Comparison of ENCODE assay signal across 9 mouse cellular contexts in the genomic region with DNA sequence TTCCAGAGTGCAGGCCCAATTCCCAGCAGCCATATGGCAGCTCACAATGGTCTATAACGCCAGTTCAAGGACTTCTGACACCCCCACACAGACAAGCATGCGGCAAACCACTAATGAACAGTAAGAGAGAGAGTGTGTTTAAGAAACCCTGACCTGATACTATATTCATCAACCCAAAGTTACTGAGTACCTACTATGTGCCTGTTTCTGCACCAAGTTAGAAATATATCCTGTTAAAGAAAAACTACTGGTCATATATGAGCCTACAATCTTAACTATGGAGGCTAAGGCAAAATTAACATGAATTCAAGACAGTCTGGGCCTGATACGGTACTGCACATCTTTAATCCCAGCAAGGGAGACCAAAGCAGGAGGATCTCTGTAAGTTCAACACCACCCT. TPM values are rescaled to one million over a fixed set of nuclear protein-coding genes. Genes with fewer than 3 reads are reported as not detected.
DNase-seq lines count a peak whose midpoint lies in the region; ATAC-seq and TF ChIP-seq lines count a peak whose summit lies in the region.
"Had no signal": no experiment of that assay in that cellular context is flagged by ENCODE, and none has a peak within 500 bp of the region (broad histone marks: within the 10 kb centered on the region; RNA-seq: fewer than 3 reads in every experiment).

No protein-coding gene starts in this region.

- TF ChIP-seq POLR2A in testis, adult 2 months (IDR thresholded peaks at IDR 0.05; ENCODE audit: control insufficient read depth, low read depth, low read length), result no peak

- H3K9ac ChIP-seq in forebrain, embryonic 16.5 days (replicated peaks; ENCODE audit: low read depth, low read length), result peak overlapping the region; percentile 73; the same call in 1 of the 2 replicates
- peak overlapping the region; percentile 95 for H3K9ac ChIP-seq in liver, embryonic 14.5 days (replicated peaks)

- H3K4me3 ChIP-seq in testis, adult 2 months (ENCODE audit: control insufficient read depth, low read depth, low read length), result peak overlapping the region; percentile 97
- H3K4me3 ChIP-seq in forebrain, embryonic 16.5 days (replicated peaks; ENCODE audit: low read length), result peak overlapping the region; percentile 62
- peak overlapping the region; percentile 61 to 92 for H3K4me3 ChIP-seq in liver, embryonic 14.5 days (ENCODE audit: insufficient read depth in 1 of 2, low read depth in 2 of 2, low read length in 2 of 2)

- peak overlapping the region; percentile 97 for H3K27ac ChIP-seq in testis, adult 2 months (ENCODE audit: control insufficient read depth, insufficient read depth, low read depth, low read length)
- no peak overlapping the region for H3K27ac ChIP-seq in forebrain, embryonic 16.5 days (ENCODE audit: low read length)
- no peak overlapping the region for H3K27ac ChIP-seq in liver, embryonic 14.5 days

- H3K4me2 ChIP-seq in forebrain, embryonic 16.5 days (ENCODE audit: low read length), result peak overlapping the region; percentile 82
- peak overlapping the region; percentile 91 for H3K4me2 ChIP-seq in liver, embryonic 14.5 days (ENCODE audit: low read depth)

- no peaks in the 10 kb centered on the region for H3K27me3 ChIP-seq in testis, adult 2 months (ENCODE audit: control insufficient read depth, insufficient read depth, low read length)
- H3K27me3 ChIP-seq in forebrain, embryonic 16.5 days (replicated peaks; ENCODE audit: control insufficient read depth, insufficient read depth, low read length), result no peaks in the 10 kb centered on the region
- no peaks in the 10 kb centered on the region for H3K27me3 ChIP-seq in liver, embryonic 14.5 days (ENCODE audit: control insufficient read depth, insufficient read depth, low read length)

- TF ChIP-seq EP300 in liver, embryonic 14.5 days (IDR thresholded peaks at IDR 0.05; ENCODE audit: low read depth), result no peak

- no peak for DNase-seq in testis, postnatal 10 days (ENCODE audit: low spot score)
- no peak for DNase-seq in liver, embryonic 14.5 days (ENCODE audit: low read depth in 3 of 3, low spot score in 3 of 3)
- DNase-seq in urinary bladder, postnatal 36 days (ENCODE audit: low spot score in 2 of 2), result no peak
- no peak for DNase-seq in left cerebral cortex, adult 9 months (ENCODE audit: low spot score in 2 of 2)
- no peak for DNase-seq in layer of hippocampus, adult 9-10 months (ENCODE audit: low spot score)
- DNase-seq: lung, adult 18-20 months had no signal

- 66% methylated on average over 3 of the region's 3 CpGs for WGBS in forebrain, embryonic 16.5 days
- WGBS in liver, embryonic 14.5 days (ENCODE audit: insufficient replicate concordance), result 77% methylated on average over 3 of the region's 3 CpGs

- ATAC-seq in forebrain, embryonic 16.5 days, result no peak
- no peak for ATAC-seq in liver, embryonic 14.5 days (ENCODE audit: insufficient read depth)

- H3K36me3 ChIP-seq in testis, adult 2 months (ENCODE audit: control insufficient read depth, insufficient read depth, low read length), result no peaks in the 10 kb centered on the region
- no peaks in the 10 kb centered on the region for H3K36me3 ChIP-seq in forebrain, embryonic 16.5 days (ENCODE audit: control insufficient read depth, insufficient read depth)
- H3K36me3 ChIP-seq in liver, embryonic 14.5 days (replicated peaks; ENCODE audit: control insufficient read depth, insufficient read depth, low read depth), result peaks cover 2% of the 10 kb centered on the region; the same call in 1 of the 2 replicates

- TF ChIP-seq CTCF in testis, adult 2 months (IDR thresholded peaks at IDR 0.05; ENCODE audit: control insufficient read depth, insufficient read depth, insufficient replicate concordance, low read depth, low read length), result no peak
- TF ChIP-seq CTCF in liver, embryonic 14.5 days (IDR thresholded peaks at IDR 0.05; ENCODE audit: low read depth), result no peak

- no peaks in the 10 kb centered on the region for H3K9me3 ChIP-seq in forebrain, embryonic 16.5 days (ENCODE audit: control insufficient read depth, low read length)
- H3K9me3 ChIP-seq in liver, embryonic 14.5 days (ENCODE audit: control insufficient read depth, low read length), result no peaks in the 10 kb centered on the region

- peaks cover 6% of the 10 kb centered on the region for H3K4me1 ChIP-seq in testis, adult 2 months (ENCODE audit: control insufficient read depth, insufficient read depth, low read length)
- H3K4me1 ChIP-seq in forebrain, embryonic 16.5 days (replicated peaks; ENCODE audit: control insufficient read depth, insufficient read depth, low read length), result peaks cover 14% of the 10 kb centered on the region
- H3K4me1 ChIP-seq in liver, embryonic 14.5 days (replicated peaks; ENCODE audit: control insufficient read depth in 2 of 2, insufficient read depth in 2 of 2, low read length in 1 of 2), result peaks cover 24 to 26% of the 10 kb centered on the region in 2 experiments

RNA-seq across cellular contexts. Expression of a gene that starts 1.3 kb away (rescaled TPM):
- polyA plus RNA-seq in testis, adult 2 months (2012; rRNA removed), result 110 and 114 TPM in 2 replicates
- 20.1 and 21.5 TPM in 2 replicates for polyA plus RNA-seq in forebrain, embryonic 16.5 days (2015; fragmentation: Nextera tagmentation; extraction: Ambion mirVana)
- 14.2 and 16.9 TPM in 2 replicates for polyA plus RNA-seq in liver, embryonic 14.5 days (2012; rRNA removed)
- 30.2 and 35.2 TPM in 2 replicates for polyA plus RNA-seq in liver, embryonic 14.5 days (2014; fragmentation: Nextera tagmentation; extraction: Ambion mirVana)

RNA-seq across cellular contexts. Expression of a gene that starts 17.2 kb away (rescaled TPM):
- not detected in 2 replicates for polyA plus RNA-seq in testis, adult 2 months (2012; rRNA removed)
- not detected in 2 replicates for polyA plus RNA-seq in forebrain, embryonic 16.5 days (2015; fragmentation: Nextera tagmentation; extraction: Ambion mirVana)
- not detected in 2 replicates for polyA plus RNA-seq in liver, embryonic 14.5 days (2012; rRNA removed)
- not detected in 2 replicates for polyA plus RNA-seq in liver, embryonic 14.5 days (2014; fragmentation: Nextera tagmentation; extraction: Ambion mirVana)
- polyA plus RNA-seq: small intestine, adult 2 months had no signal

RNA-seq across cellular contexts. Expression of a gene that starts 41.6 kb away (rescaled TPM):
- 126 and 129 TPM in 2 replicates for polyA plus RNA-seq in testis, adult 2 months (2012; rRNA removed)
- polyA plus RNA-seq in forebrain, embryonic 16.5 days (2015; fragmentation: Nextera tagmentation; extraction: Ambion mirVana), result not detected in 2 replicates
- polyA plus RNA-seq in liver, embryonic 14.5 days (2012; rRNA removed), result not detected in 2 replicates
- not detected in 2 replicates for polyA plus RNA-seq in liver, embryonic 14.5 days (2014; fragmentation: Nextera tagmentation; extraction: Ambion mirVana)

RNA-seq across cellular contexts. Expression of a gene that starts 52.6 kb away (rescaled TPM):
- 0.88 and 1.2 TPM in 2 replicates for polyA plus RNA-seq in testis, adult 2 months (2012; rRNA removed)
- 0.21 and 0.33 TPM in 2 replicates for polyA plus RNA-seq in forebrain, embryonic 16.5 days (2015; fragmentation: Nextera tagmentation; extraction: Ambion mirVana)
- 0.05 and 0.06 TPM in 2 replicates for polyA plus RNA-seq in liver, embryonic 14.5 days (2012; rRNA removed)
- 0.35 TPM in 1 of 2 replicates, not detected in the other for polyA plus RNA-seq in liver, embryonic 14.5 days (2014; fragmentation: Nextera tagmentation; extraction: Ambion mirVana)

RNA-seq across cellular contexts. Expression of a gene that starts 57.0 kb away (rescaled TPM):
- 85.6 and 157 TPM in 2 replicates for polyA plus RNA-seq in testis, adult 2 months (2012; rRNA removed)
- 321 and 354 TPM in 2 replicates for polyA plus RNA-seq in forebrain, embryonic 16.5 days (2015; fragmentation: Nextera tagmentation; extraction: Ambion mirVana)
- polyA plus RNA-seq in liver, embryonic 14.5 days (2012; rRNA removed), result 70.8 and 79.9 TPM in 2 replicates
- 142 and 153 TPM in 2 replicates for polyA plus RNA-seq in liver, embryonic 14.5 days (2014; fragmentation: Nextera tagmentation; extraction: Ambion mirVana)

Comparison
In these comparisons a context has a peak if more than half of its experiments do, and no peak if none do; other contexts are left out.
1. RNA of a gene that starts 41.6 kb away (polyA plus RNA-seq): 126 to 129 TPM in testis, adult 2 months; not detected in forebrain, embryonic 16.5 days and not detected in liver, embryonic 14.5 days; every median in the first group is over 100 times any median in the second.
2. Peak in every context shown above with its lines, with median percentiles within 50 percentile points of each other: H3K4me3 ChIP-seq.